Mouse (Mus musculus): ENCODE results near the gene Tll1. TPM values are rescaled to one million over a fixed set of nuclear protein-coding genes. Genes with fewer than 3 reads are reported as not detected.

Gene Tll1
- polyA plus RNA-seq, 1 experiment = 0.01 TPM

DNA sequence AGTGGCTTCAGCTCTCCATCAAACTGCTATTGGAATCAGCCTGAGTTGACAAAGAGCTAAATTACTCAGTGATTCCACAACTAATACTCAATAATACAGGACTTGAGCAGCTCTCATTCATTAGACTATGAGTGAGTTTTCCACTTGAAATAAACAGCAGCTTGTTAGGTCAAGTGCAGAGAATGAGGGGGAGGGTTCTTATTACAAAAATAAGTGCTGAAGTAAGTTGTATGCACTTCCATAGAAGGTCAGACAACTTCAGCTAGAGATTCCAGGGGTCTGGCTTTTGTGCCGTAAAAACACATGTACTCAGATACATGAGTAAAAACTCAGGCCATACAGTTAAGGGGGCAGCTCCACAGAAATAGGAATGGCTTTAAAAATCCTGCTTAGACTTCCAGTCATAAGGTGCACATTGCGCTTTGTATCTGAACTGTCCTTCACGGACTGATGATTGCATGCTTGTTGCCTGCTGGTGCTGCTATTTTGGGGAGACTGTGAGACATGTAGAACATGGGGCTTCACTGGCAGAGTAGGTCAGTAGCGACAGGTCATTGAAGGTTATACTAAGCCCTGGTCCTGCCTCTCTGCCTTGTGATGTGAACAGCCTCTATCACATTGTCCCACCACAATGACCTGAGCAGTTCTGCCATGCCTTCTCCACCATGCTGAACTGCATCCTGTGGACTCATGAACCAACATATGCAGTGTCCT, 175.2 kb downstream of the Tll1 start:
- Histone ChIP-seq H3K36me3 (ENCODE audit: control insufficient read depth, insufficient read depth) (no peaks in the 10 kb centered on the region), H3K4me3 (ENCODE audit: insufficient read depth, poor library complexity, severe bottlenecking) (no peak overlapping the region), H3ac (ENCODE audit: control insufficient read depth, insufficient read length, low read depth) (no peak overlapping the region), H3K79me2 (ENCODE audit: control insufficient read depth, insufficient read depth) (no peaks in the 10 kb centered on the region), H3K27me3 (ENCODE audit: control insufficient read depth, insufficient read depth, insufficient read length) (no peaks in the 10 kb centered on the region), H3K79me3 (ENCODE audit: low read depth) (no peaks in the 10 kb centered on the region)
- TF ChIP-seq CTCF (IDR thresholded peaks at IDR 0.05; ENCODE audit: control insufficient read depth, insufficient read depth, insufficient read length) (no peak), MYOD1 (IDR thresholded peaks at IDR 0.05; ENCODE audit: control insufficient read depth, insufficient read length, low read depth) (no peak), MYOG (IDR thresholded peaks at IDR 0.05; ENCODE audit: control insufficient read depth, extremely low read depth, insufficient read length) (no peak), CEBPB (IDR thresholded peaks at IDR 0.05; ENCODE audit: low read depth) (no peak), MAX (IDR thresholded peaks at IDR 0.05) (no peak), USF1 (IDR thresholded peaks at IDR 0.05; ENCODE audit: low read depth) (no peak), FOSL1 (IDR thresholded peaks at IDR 0.05; ENCODE audit: insufficient read depth, low read length, poor library complexity, severe bottlenecking) (no peak)

DNA sequence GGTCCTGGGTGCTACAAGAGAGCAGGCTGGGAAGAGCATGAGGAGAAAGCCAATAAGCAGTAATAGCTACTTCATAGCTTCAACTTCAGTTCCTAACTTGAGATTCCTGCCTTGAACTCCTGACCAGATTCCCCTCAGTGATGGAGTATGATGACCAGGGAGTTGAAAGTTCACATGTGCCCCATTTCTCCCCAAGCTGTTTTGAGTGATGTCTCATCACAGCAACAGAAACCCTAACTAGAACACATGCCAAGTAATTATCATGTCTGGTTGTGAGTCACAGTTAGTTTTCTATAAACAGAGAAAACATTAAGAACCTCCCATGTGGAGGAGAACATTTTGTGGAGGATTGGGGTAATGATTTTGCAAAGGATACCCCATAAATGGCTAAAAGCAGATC, 176.0 kb downstream of the Tll1 start:
- no peak for TF ChIP-seq MAX (IDR thresholded peaks at IDR 0.05)
- no peak for TF ChIP-seq MYOG (IDR thresholded peaks at IDR 0.05; ENCODE audit: control insufficient read depth, extremely low read depth, insufficient read length)
- TF ChIP-seq CTCF (IDR thresholded peaks at IDR 0.05; ENCODE audit: control insufficient read depth, insufficient read depth, insufficient read length) = no peak
- no peak for TF ChIP-seq MYOD1 (IDR thresholded peaks at IDR 0.05; ENCODE audit: control insufficient read depth, insufficient read length, low read depth)
- TF ChIP-seq CEBPB (IDR thresholded peaks at IDR 0.05; ENCODE audit: low read depth) = no peak
- no peak for TF ChIP-seq FOSL1 (IDR thresholded peaks at IDR 0.05; ENCODE audit: insufficient read depth, low read length, poor library complexity, severe bottlenecking)
- no peak for TF ChIP-seq USF1 (IDR thresholded peaks at IDR 0.05; ENCODE audit: low read depth)
- H3K36me3 ChIP-seq (ENCODE audit: control insufficient read depth, insufficient read depth) = no peaks in the 10 kb centered on the region
- H3K27me3 ChIP-seq (ENCODE audit: control insufficient read depth, insufficient read depth, insufficient read length) = no peaks in the 10 kb centered on the region
- H3K79me3 ChIP-seq (ENCODE audit: low read depth) = no peaks in the 10 kb centered on the region
- no peak overlapping the region for H3K4me3 ChIP-seq (ENCODE audit: insufficient read depth, poor library complexity, severe bottlenecking)
- H3ac ChIP-seq (ENCODE audit: control insufficient read depth, insufficient read length, low read depth) = no peak overlapping the region
- no peaks in the 10 kb centered on the region for H3K79me2 ChIP-seq (ENCODE audit: control insufficient read depth, insufficient read depth)

DNA sequence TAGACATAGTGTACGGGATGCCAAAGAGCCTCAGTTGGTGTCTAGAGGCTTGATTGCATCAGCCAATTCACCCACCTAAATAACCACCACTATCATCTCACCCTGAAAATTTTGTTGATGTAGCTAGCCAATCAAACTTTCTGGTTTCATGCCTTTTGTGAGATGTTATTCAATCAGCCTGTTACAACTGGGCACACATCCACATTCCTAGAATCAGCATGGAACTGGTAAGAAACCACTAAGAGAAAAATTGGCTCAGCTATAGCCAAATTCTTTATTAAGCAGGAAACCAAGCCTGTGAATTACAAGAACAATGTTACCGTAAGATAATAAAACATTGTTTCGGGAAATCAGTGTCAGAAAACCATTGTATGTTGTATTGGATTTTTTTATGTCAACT, 176.5 kb downstream of the Tll1 start:
- H3K36me3 ChIP-seq (ENCODE audit: control insufficient read depth, insufficient read depth) = no peaks in the 10 kb centered on the region
- H3K27me3 ChIP-seq (ENCODE audit: control insufficient read depth, insufficient read depth, insufficient read length) = no peaks in the 10 kb centered on the region
- TF ChIP-seq CTCF (IDR thresholded peaks at IDR 0.05; ENCODE audit: control insufficient read depth, insufficient read depth, insufficient read length) = no peak
- TF ChIP-seq CEBPB (IDR thresholded peaks at IDR 0.05; ENCODE audit: low read depth) = no peak
- TF ChIP-seq FOSL1 (IDR thresholded peaks at IDR 0.05; ENCODE audit: insufficient read depth, low read length, poor library complexity, severe bottlenecking) = no peak
- no peak for TF ChIP-seq MAX (IDR thresholded peaks at IDR 0.05)
- TF ChIP-seq MYOG (IDR thresholded peaks at IDR 0.05; ENCODE audit: control insufficient read depth, extremely low read depth, insufficient read length) = no peak
- no peak for TF ChIP-seq USF1 (IDR thresholded peaks at IDR 0.05; ENCODE audit: low read depth)
- TF ChIP-seq MYOD1 (IDR thresholded peaks at IDR 0.05; ENCODE audit: control insufficient read depth, insufficient read length, low read depth) = no peak
- no peak overlapping the region for H3K4me3 ChIP-seq (ENCODE audit: insufficient read depth, poor library complexity, severe bottlenecking)
- H3ac ChIP-seq (ENCODE audit: control insufficient read depth, insufficient read length, low read depth) = no peak overlapping the region
- H3K79me3 ChIP-seq (ENCODE audit: low read depth) = no peaks in the 10 kb centered on the region
- H3K79me2 ChIP-seq (ENCODE audit: control insufficient read depth, insufficient read depth) = no peaks in the 10 kb centered on the region

DNA sequence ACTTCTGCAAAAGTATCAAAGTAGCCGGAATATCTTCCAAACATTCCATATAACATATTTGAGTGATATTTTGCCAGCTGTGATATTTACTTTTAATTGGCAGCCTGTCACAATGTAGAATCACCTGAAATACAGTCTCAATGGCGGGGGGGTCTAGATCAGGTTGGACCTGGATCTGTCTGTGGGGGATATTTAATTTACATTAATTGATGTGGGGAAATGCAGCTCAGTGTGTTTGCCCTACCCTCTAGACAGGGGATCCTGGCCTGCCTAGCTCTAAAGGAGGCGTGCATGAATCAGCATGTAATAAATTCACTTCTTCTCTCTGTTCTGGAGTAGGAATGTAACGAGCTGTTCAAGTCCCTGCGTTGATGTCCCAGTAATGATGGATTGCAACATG, 181.7 kb downstream of the Tll1 start:
- Histone ChIP-seq H3K36me3 (ENCODE audit: control insufficient read depth, insufficient read depth) (no peaks in the 10 kb centered on the region), H3ac (ENCODE audit: control insufficient read depth, insufficient read length, low read depth) (no peak overlapping the region), H3K79me2 (ENCODE audit: control insufficient read depth, insufficient read depth) (no peaks in the 10 kb centered on the region), H3K27me3 (ENCODE audit: control insufficient read depth, insufficient read depth, insufficient read length) (no peaks in the 10 kb centered on the region), H3K4me3 (ENCODE audit: insufficient read depth, poor library complexity, severe bottlenecking) (no peak overlapping the region), H3K79me3 (ENCODE audit: low read depth) (no peaks in the 10 kb centered on the region)
- TF ChIP-seq MYOD1 (IDR thresholded peaks at IDR 0.05; ENCODE audit: control insufficient read depth, insufficient read length, low read depth) (no peak), CEBPB (IDR thresholded peaks at IDR 0.05; ENCODE audit: low read depth) (no peak), FOSL1 (IDR thresholded peaks at IDR 0.05; ENCODE audit: insufficient read depth, low read length, poor library complexity, severe bottlenecking) (no peak), MAX (IDR thresholded peaks at IDR 0.05) (no peak), MYOG (IDR thresholded peaks at IDR 0.05; ENCODE audit: control insufficient read depth, extremely low read depth, insufficient read length) (no peak), CTCF (IDR thresholded peaks at IDR 0.05; ENCODE audit: control insufficient read depth, insufficient read depth, insufficient read length) (no peak)

DNA sequence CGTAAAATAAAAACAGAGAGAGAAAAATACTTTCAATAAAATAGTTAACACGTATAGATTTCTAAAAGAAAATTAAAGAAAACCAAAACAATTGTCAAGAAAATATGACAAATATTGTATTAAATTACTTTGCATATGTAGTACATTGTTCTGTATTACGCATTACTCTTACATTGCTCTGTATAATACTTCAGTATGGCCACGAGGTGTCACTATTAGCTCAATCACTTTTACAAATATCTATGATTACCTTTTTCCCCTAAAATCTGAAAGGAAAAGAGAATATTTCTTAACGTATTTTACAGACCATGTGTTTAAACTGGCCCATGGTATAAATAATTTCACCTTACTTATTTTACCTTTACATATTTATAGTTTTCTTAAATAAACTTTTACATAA, 182.5 kb downstream of the Tll1 start:
- no peak overlapping the region for H3K4me3 ChIP-seq (ENCODE audit: insufficient read depth, poor library complexity, severe bottlenecking)
- no peaks in the 10 kb centered on the region for H3K79me2 ChIP-seq (ENCODE audit: control insufficient read depth, insufficient read depth)
- no peaks in the 10 kb centered on the region for H3K36me3 ChIP-seq (ENCODE audit: control insufficient read depth, insufficient read depth)
- no peak overlapping the region for H3ac ChIP-seq (ENCODE audit: control insufficient read depth, insufficient read length, low read depth)
- TF ChIP-seq MYOD1 (IDR thresholded peaks at IDR 0.05; ENCODE audit: control insufficient read depth, insufficient read length, low read depth) = no peak
- no peak for TF ChIP-seq CEBPB (IDR thresholded peaks at IDR 0.05; ENCODE audit: low read depth)
- TF ChIP-seq MYOG (IDR thresholded peaks at IDR 0.05; ENCODE audit: control insufficient read depth, extremely low read depth, insufficient read length) = no peak
- TF ChIP-seq FOSL1 (IDR thresholded peaks at IDR 0.05; ENCODE audit: insufficient read depth, low read length, poor library complexity, severe bottlenecking) = no peak
- no peak for TF ChIP-seq MAX (IDR thresholded peaks at IDR 0.05)
- no peak for TF ChIP-seq CTCF (IDR thresholded peaks at IDR 0.05; ENCODE audit: control insufficient read depth, insufficient read depth, insufficient read length)
- no peak for TF ChIP-seq USF1 (IDR thresholded peaks at IDR 0.05; ENCODE audit: low read depth)
- H3K79me3 ChIP-seq (ENCODE audit: low read depth) = no peaks in the 10 kb centered on the region
- no peaks in the 10 kb centered on the region for H3K27me3 ChIP-seq (ENCODE audit: control insufficient read depth, insufficient read depth, insufficient read length)

Data from C2C12 (cell line).